Mouse (Mus musculus): ENCODE data around the gene Gm5475. TPM values are rescaled to one million over a fixed set of nuclear protein-coding genes. Genes with fewer than 3 reads are reported as not detected.

The Gm5475 gene
- polyA plus RNA-seq, 1 experiment from 2014 or later: 0.11 TPM

Other genes starting within 250 kb of the Gm5475 start
- gene Atf1, start 194.3 kb upstream of the Gm5475 start, polyA plus RNA-seq (2015; fragmentation: Nextera tagmentation; extraction: Ambion mirVana): 19.6 and 19.9 TPM in 2 replicates
- gene Tmprss12, start 141.3 kb upstream of the Gm5475 start, polyA plus RNA-seq (2015; fragmentation: Nextera tagmentation; extraction: Ambion mirVana): not detected in 2 replicates
- 4.5 and 4.6 TPM in 2 replicates for gene Mettl7a1, start 118.0 kb upstream of the Gm5475 start, polyA plus RNA-seq (2015; fragmentation: Nextera tagmentation; extraction: Ambion mirVana)
- gene Mettl7a3, start 87.2 kb upstream of the Gm5475 start, polyA plus RNA-seq (2015; fragmentation: Nextera tagmentation; extraction: Ambion mirVana): not detected in 2 replicates
- gene Methig1, start 69.0 kb upstream of the Gm5475 start, polyA plus RNA-seq (2015; fragmentation: Nextera tagmentation; extraction: Ambion mirVana): not detected in 2 replicates
- gene Mettl7a2, start 68.9 kb upstream of the Gm5475 start, polyA plus RNA-seq (2015; fragmentation: Nextera tagmentation; extraction: Ambion mirVana): not detected in 2 replicates
- not detected in 2 replicates for gene Higd1c, start 57.6 kb upstream of the Gm5475 start, polyA plus RNA-seq (2015; fragmentation: Nextera tagmentation; extraction: Ambion mirVana)
- gene Slc11a2, start 2.9 kb downstream of the Gm5475 start, polyA plus RNA-seq (2015; fragmentation: Nextera tagmentation; extraction: Ambion mirVana): 21.5 TPM in 2 replicates
- gene Letmd1, start 46.9 kb downstream of the Gm5475 start, polyA plus RNA-seq (2015; fragmentation: Nextera tagmentation; extraction: Ambion mirVana): 55.1 and 55.2 TPM in 2 replicates
- gene Csrnp2, start 73.3 kb downstream of the Gm5475 start, polyA plus RNA-seq (2015; fragmentation: Nextera tagmentation; extraction: Ambion mirVana): 44.7 and 45.7 TPM in 2 replicates
- 48.2 and 48.4 TPM in 2 replicates for gene Tfcp2, start 129.9 kb downstream of the Gm5475 start, polyA plus RNA-seq (2015; fragmentation: Nextera tagmentation; extraction: Ambion mirVana)
- 45.5 and 47.8 TPM in 2 replicates for gene Pou6f1, start 177.8 kb downstream of the Gm5475 start, polyA plus RNA-seq (2015; fragmentation: Nextera tagmentation; extraction: Ambion mirVana)
- gene Dazap2, start 193.2 kb downstream of the Gm5475 start, polyA plus RNA-seq (2015; fragmentation: Nextera tagmentation; extraction: Ambion mirVana): 162 and 166 TPM in 2 replicates
- gene Smagp, start 214.8 kb downstream of the Gm5475 start, polyA plus RNA-seq (2015; fragmentation: Nextera tagmentation; extraction: Ambion mirVana): 2.4 and 2.9 TPM in 2 replicates
- 1.2 and 1.3 TPM in 2 replicates for gene Bin2, start 247.4 kb downstream of the Gm5475 start, polyA plus RNA-seq (2015; fragmentation: Nextera tagmentation; extraction: Ambion mirVana)

Data from midbrain, embryonic 13.5 days (tissue).